Mouse (Mus musculus) megakaryocyte, embryonic 14.5 days (primary cell): ENCODE measurements around the gene Spata21.
"Not testable (repeated sequence)": the region's sequence is repeated elsewhere in the genome, so short reads cannot be mapped to it uniquely, and the experiment has no call there.

ENCODE experiments used
- FLI1 ChIP-seq: IDR thresholded peaks from 2 replicates; pipeline ENCODE4 v1.6.1; 2012; ENCODE audit warnings: low read length, inconsistent platforms, mixed read lengths
- GATA1 ChIP-seq: IDR thresholded peaks from 3 replicates; pipeline ENCODE4 v1.6.1; 2012; ENCODE audit warnings: mixed read lengths, low read length, inconsistent platforms, borderline replicate concordance

DNA sequence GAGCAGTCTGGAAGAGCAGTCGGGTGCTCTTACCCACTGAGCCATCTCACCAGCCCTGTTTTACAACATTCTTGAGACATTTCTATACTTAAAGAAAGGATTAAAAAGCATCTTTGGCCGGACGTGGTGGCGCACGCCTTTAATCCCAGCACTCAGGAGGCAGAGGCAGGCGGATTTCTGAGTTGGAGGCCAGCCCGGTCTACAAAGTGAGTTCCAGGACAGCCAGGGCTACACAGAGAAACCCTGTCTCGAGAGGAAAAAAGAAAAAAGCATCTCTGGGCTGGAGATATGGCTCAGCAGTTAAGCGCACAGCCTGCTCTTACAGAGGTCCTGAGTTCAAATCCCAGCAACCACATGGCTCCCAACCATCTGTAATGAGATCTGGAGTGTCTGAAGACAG, 52.2 kb downstream of the Spata21 start:
- TF ChIP-seq GATA1, FLI1: not testable (repeated sequence)
